Mouse (Mus musculus) layer of hippocampus, postnatal 14 days (tissue): ENCODE data around the gene Cbarp. TPM values are rescaled to one million over a fixed set of nuclear protein-coding genes. Genes with fewer than 3 reads are reported as not detected.
A peak's percentile ranks its signal among the peaks of the same experiment; 100 is the strongest.
"Not testable (repeated sequence)": the region's sequence is repeated elsewhere in the genome, so short reads cannot be mapped to it uniquely, and the experiment has no call there.

Experiments
- DNase-seq, 2 experiments: peaks; one replicate each; pipeline ENCODE4 v3.0.0; 2021 to 2022; ENCODE audit warnings: low spot score in 2 of 2, mixed read lengths in 1 of 2
- total RNA-seq, 2 experiments: library from RNA; stranded (reverse); gene quantifications; 2 replicates each; pipeline ENCODE4 v1.2.3; 2021

Gene Cbarp
- total RNA-seq, 2 experiments from 2014 or later, result 401 to 436 TPM

DNA sequence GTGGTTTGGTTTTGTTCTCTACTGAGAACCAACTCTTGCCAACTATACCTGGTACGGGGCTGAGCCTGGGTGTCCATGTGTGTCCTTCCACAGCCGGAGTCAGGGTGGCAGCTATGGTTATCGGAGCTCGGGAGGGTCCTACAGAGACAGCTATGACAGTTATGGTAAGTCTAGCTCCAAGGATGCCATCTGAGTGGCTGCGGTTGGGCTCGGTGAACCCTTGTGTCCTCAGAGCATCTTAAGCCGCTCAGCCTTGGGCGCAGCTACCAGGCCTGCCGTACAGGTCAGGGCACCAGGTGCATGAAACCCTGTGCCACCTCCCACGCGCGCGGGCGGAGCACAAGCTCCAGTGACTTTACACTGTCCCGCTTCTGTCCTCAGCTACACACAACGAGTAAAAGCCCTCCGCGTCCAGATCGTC is 30.0 kb upstream of the Cbarp start:
- DNase-seq, result no peak

DNA sequence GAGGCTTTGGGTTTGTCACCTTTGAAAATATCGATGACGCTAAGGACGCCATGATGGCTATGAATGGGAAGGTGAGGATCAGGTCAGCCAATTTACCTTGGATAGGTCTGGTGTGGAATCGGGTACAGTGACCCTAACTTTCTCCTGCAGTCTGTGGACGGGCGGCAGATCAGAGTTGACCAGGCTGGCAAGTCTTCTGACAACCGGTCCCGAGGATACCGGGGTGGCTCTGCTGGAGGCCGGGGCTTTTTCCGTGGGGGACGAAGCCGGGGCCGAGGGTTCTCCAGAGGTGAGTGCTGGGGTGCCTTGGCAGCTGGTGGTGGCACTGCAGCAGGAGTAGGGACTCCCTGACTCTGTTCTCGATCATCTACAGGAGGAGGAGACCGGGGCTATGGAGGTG is 29.4 kb upstream of the Cbarp start:
- no peak for DNase-seq

DNA sequence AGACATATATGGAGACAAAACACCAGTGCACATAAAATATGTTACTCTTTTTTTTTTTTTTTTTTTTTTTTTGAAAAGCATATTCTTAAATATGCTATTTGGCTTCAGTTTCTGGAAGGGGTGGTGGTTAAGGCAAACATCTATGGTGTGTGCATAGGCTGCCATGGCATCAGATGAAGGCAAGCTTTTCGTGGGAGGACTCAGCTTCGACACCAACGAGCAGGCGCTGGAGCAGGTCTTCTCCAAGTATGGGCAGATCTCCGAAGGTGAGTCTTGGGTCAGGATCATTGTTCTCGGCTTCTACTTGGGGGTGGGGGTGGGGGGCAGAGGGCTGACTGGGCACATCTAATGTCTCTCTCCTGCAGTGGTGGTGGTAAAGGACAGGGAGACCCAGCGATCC is 29.0 kb upstream of the Cbarp start:
- DNase-seq, result no peak

DNA sequence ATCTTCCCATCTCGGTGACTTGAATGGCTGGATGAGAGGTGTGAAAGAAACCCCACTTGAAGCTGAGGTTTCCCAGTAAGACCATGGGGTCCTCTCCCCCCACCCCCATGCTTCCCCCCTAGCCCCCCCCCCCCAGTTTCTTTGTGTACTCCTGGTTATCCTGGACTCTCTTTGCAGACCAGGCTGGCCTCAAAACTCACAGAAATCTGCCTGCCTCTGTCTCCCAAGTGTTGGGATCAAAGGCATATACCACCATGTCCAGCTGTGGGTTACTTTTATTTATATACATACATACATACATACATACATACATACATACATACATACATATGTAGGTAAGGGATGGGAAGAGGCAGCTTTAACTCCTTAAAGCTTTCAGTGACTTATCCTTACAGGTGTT is 28.4 kb upstream of the Cbarp start:
- DNase-seq, result no peak

DNA sequence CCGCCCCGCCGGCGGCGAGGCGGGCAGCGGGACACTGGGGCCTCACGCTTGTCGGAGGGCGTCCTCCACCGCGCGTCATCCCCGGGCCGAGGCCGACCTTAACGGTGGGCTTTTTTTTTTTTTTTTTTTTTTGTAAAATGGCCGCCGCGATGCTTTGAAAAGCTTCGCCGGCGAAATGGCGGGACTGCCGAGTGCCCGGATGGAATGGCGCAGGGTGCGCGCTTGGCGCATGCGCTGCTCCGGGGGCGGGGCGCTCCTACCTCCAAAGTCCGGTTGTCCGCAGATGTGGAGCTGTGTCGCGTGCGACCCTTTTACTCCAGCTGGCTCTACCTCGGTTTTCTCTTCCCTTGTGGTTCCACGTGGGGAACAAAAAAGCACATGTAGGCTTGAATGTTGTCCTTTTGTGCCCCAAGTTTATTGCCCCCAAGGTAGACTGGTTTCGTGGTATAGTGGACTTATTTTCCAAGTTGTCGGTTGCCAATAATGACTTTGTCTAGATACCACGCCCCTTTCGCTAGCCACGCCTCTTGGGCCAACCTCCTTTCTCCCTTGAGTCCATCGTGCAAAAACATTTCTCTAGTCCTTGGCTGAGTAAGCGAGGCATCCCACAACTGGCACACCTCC is 27.5 kb upstream of the Cbarp start:
- peak; percentile 89 to 92 for DNase-seq

DNA sequence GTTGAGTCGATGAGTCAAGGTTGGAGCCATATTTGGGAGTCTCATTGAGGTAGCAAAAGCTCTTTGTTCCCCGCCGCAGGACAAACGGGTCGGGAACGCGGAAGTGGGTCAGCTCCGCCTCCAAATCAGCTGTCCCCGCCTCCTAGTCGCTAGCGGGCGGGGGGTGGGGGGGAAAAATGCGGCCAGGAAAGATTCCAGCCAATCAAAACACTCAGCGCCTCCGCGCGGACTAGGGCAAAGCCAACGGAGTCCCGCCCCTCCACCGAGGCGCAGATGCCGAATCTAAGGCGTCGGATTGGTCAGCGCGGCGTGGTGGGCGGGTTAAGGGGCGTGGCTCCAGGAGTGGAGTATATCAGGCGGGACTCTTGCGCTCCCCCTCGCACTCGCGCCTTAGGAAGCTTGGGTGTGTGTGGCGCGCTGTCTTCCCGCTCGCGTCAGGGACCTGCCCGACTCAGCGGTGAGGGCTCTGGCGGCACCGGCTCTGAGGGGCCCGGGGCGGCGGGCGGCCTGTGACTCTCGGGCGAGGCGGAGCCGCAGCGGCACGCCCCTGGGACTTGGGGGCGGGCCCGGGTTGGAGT is 26.9 kb upstream of the Cbarp start:
- DNase-seq, result peak; percentile 99

DNA sequence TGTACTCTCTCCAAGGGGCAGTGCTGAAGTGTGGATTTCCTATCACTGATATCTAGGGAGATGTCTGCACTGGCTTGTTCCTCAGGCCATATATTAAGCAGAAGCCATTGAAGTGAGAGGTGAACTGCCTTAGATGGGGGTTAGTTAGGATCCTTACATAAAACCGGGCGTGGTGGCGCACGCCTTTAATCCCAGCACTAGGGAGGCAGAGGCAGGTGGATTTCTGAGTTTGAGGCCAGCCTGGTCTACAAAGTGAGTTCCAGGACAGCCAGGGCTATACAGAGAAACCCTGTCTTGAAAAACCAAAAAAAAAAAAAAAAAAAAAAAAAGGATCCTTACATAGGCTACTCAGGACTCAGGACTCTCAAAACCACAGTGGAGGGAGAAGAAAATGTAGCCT is 25.5 kb upstream of the Cbarp start:
- DNase-seq, result not testable (repeated sequence)

DNA sequence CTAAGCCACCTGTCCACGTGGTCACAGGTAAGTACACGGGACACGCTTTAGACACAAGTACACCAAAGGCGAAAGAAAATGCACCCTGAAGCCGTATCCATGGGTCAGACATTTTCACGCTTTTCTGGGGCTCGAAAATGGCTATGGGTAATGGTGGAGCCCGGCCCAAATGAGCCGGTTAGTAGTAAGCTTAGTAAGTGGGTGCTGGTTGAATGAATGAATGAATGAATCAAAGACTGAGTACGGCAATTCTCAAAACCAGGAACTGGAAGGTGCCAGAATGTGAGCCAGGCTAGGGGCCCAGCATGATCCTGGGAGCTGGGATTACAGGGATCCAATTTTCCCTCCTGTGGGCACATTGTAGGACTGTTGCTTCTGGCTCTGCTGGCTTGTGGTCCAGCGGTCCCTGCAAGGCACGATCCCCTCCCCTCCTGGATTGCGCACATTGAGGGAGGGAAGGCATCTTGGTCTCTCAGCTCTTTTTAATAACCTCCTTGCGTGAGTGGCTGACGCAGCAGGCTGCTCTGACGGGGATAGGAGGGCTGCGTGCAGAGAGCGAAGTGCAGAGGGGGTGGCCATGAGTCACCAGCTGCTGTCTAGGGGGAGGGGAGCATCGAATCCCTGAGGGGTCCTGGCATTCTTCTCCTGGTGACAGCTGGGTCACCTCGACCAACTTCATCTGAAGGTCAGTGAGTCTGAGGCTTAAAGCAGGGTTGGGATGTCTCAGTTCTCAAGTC is 24.9 kb upstream of the Cbarp start, which contains the start of gene Cirbp:
TSS of gene Cirbp (plus strand) at position 594 of the 737 bp plus-strand sequence.
- no peak for DNase-seq

DNA sequence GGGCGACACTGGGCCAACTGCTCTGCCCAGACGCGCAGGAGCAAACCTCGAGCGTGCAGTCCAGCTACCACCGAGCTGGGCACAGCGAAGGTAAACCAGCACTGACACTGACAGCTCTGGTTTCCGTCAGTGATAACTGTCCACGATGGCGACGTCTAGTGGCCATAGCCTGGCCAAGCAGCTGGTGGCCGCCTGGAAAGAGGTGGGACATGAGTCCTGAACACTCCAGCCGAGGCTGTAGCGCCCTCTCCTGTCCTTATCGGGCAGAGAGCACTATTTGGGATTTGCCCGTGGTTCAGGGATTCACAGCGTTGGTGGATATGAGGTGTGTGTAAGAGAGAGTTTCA is 24.3 kb upstream of the Cbarp start:
- DNase-seq, result peak; percentile 96 to 98

DNA sequence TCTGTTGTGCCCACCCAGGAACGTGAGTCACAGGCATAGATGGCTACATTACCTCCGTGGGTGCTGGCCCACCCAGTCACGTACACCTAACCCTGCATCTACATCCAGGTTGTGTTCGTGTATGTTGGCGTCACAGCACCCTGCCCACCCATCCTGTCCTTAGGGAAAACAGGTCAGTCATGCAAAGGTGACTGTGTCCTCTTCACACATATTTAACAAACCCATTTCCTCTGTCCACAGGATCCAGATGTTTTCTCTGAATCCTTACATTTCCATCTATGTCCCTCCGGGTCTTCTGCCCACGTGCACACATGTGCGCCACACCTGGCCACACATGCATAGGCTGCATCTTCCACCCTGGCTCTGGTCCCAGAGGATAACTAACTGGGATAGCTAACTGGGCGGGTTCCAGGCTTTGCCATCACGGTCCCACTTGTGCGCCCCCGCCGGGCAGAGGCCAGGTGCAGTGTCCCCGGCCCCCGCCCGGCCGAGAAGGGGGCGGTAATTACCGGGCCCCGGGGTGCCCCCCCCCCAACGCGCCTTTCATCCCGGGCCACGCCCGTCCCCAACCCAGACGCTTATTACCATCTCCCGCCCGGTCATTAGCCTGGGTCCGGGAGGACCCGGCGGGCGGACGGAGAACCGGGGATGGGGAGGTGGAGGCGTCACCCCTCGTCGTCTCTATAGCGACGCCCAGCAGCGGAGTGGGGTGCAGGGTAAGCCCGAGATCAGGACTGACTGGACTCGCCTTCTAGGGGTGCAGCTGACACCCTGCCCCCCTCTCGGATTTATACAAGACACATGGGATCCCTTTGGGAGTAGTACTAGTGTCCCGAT is 23.7 kb upstream of the Cbarp start:
- no peak for DNase-seq

DNA sequence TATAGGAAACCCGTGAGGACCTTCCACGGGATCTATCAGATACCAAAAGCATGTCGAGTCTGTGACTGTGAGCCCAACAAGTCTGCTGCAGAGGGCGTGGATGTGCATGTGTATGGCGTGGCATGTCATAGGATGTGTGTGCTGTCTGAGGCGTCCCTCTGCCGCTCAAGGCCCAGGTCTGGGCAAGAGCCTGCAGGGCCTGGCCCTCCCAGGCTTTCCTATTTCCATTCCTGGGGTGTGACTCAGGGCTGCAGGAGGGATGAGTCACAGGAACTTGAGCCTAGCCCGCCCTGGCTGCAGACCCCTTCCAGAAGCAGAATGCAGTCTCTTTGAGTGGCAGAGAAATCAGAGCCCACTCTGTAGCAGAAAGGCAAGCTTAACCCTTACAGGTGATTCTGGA is 23.1 kb upstream of the Cbarp start:
- no peak for DNase-seq

DNA sequence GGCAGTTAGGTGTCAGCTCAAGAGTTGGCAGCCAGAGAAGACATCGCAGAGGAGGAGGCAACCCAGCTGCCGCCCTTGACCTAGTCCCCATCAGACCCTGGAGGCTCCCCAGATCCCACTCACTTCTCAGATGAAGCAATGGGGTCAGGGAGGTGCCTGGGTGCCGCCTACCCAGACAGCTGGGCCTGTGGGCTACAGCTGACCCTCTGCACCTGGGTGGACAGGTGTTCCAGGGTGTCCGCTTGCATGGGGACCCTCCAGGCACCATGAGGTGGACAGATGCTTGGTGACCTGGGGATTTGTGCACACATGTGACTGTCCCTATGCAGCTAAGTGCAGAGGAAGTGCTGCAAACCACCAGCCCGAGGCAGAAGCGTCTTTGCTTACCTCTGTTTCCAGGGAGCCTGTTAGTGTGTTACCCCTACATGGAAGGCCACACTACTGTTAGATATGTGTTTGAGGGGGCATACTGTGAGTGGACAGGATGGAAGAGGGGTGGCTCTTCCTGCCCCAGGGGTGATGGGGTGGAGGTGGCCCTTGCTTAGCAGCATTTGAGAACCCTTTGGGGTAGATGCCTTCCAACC is 22.2 kb upstream of the Cbarp start:
- no peak for DNase-seq

DNA sequence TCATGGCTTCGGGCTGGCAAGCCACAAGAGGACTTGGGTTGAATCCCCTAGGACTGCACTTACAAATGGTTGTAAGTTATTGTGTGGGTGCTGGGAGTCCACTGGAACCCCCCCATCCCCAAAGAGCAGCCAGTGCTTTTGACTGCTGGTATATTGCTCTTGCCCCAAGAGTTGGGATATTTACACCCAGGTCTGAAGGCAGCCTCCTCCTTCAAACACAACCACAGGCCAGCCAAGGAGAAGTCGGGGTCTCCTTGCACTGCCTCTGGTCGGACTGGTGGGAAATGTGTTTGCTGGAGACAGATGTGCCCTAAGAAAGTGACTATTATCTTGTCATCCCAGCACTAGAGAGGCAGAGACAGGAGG is 21.6 kb upstream of the Cbarp start:
- no peak for DNase-seq

DNA sequence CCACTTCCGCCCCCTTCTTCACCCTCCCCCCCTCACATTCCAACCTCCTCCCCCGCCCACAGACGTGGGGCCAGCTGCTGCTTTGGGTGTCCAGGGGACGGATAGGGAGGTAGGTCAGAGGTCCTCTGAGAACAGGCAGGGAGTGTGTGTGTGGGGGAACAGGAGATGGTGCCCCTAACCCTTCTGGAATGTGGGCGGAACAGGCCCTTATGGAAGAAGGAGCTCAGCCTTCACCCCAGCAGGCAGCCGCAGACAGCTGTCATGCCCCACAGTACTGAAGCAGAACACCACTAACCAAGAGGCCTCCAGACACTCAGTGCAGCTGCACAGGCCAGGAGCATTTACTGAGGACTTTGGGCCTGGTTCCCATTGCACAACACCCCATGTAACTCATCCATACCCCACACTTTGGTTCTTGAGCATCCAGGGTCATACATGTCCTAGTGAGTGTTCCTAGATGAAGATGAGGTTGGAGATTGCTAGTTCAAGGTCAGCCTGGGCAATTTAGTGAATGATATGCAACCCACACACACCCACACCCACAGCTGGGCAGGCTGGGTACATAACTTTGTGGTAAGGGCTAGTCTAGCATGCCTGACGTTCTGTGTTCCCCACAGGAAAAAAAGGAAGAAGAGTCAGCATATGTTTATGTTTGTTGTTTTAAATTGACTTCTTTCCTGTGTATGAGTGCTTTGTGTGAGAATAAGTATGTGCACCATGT is 21.0 kb upstream of the Cbarp start:
- DNase-seq, result no peak

DNA sequence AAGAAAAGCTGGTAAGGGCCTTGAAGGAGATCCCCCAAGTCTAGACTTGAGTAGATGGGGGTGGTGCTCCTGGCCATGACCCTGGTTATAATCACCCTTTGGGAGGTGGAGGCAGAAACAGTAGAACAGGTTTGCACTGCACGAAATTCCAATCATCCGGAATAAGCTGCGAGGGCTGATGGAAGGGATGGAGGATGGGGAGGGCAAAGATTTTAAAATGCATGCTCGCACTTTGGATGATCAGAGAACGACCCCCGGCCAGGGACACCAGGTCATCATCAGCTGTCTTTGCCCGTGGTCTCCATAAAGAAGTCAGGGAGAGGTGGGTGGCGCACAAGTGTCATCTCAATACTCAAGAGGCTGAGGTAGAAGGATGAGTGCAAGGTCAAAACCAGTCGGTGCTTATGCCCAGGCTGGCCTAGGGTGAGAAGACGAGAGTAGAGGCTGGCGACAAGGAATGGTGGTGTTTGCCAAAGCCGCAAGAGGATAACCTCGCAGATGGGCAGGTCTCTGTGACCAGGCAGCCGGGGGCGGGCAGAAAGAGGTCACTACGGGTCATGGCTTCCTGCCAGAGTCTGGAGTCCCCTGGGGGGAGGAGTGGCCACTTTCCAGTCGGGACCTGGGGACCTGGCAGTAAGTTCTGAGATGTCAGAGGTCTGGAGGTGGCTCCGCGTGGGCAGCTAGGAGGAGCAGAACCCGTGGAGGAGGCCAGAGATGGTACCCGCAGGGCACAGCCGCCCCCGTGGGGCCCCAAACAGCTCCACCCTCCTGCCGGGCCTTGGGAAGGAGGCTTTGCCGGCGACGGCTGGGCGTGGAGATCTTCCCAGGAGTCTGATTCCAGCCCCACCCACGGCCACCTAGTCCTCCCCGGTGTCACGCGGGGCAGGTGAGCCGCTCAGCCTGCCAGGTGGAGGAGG is 20.1 kb upstream of the Cbarp start:
- no peak for DNase-seq

DNA sequence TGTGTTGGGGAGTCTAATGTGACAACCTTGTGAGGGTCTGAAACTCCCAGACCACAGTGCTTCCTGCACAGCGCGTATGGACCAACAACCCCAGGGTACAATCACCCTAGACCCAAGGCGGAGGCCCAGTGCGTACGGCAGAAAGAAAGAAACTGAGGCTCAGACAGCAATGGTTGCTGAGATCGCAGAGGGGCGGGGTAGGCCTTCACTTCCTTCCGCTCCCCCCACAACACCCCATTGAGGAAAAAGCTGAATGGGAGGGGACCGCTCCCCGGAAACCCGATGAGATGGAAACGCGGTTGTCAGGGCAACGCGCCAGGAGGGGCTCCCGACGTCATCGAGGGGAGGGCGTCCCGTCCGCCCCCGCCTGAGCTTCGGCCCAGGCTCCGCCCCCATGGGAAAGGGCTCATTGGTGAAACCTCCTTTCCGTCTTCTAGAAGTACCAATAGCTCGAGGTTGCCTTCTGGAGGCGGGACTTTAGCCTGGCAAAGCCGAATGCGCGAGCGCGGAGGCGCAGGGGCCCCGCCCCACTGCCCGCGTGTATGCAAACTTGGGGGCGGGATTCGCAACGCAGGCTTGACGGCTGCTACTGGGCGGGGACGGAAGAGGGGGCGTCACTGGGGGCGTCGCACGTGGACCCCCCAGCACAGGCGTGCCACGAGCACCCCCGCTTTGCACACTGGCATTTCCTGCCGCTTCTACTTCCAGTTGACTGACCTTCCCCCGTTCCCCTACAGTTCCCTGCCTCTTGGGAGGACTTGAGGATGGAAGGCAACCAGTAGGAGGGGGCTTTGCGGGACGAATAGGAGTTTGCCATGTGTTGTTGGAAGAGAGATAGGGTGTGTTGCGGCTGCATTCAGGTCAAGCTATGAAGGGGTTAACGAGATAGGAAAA is 19.2 kb upstream of the Cbarp start:
- peak; percentile 99 for DNase-seq

DNA sequence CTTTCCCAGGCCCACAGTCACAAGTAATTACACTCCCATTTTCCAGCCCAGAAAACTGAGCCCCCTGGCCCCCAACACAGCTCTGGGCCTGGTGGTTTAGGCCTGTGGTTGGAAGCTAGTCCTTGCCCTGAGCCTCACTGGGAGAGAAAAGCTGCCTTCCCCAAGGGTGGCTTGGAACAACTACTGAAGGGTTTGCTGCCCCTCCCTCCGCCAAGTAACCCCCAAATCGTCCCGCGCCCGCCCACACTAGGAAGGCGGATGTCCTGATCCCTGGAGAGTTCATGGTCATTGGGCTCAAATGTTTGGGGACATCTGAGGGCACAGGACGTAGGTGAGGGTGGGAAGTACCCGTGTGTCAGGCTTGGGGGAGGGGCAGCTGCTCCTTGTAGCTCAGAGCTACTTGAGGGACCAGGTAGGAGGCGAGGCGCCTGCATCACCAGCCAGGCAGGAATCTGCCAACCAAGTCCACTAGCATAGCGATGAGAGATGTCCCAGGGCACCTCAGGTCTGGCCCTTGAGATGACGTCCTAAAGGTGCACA is 18.5 kb upstream of the Cbarp start:
- DNase-seq, result peak in 1 of 2 experiments; percentile 66

DNA sequence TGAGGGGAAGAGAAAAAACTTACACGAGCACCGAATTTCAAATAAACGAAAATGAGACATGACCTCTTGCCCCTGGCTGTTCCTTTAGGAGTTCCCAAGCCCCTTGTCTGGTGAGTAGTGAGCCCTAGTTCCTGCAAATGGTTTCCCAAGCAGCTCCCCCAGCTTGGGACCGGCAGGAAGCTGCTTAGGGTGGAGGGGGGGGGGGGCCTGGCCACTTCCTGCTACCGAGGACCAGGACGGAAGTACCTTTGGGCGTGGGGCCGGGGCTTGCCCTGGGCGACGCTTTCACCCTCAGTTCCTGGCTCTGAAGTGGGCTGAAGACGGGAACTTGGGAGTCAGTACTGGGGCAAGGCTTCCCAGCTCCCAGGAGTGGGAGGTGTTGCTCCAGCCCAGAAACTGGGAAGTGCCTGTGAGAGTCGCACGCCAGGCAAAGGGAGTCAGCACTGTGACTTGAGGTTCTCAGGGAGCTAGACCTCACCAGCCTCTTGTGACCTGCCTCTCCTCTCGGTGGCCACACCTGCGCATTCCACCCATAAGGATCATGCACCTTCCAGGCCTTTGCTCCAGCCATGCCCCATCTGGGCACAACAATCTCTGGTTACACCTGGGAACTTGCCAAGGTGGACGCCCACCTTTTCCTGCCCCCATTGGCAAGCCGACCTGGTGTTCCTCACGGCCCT is 17.8 kb upstream of the Cbarp start:
- no peak for DNase-seq
